Comparison of ENCODE assay signal across 8 mouse cellular contexts in genomic region chr5:142998171-142998570, GRCm38 (mm10). TPM values are rescaled to one million over a fixed set of nuclear protein-coding genes. Genes with fewer than 3 reads are reported as not detected.
DNase-seq lines count a peak whose midpoint lies in the region; ATAC-seq and TF ChIP-seq lines count a peak whose summit lies in the region.

No protein-coding gene starts in this region.

- H3K27ac ChIP-seq in lung, embryonic 16.5 days (ENCODE audit: low read length) = peak overlapping the region; percentile 19
- H3K27ac ChIP-seq in heart, embryonic 10.5 days = peak overlapping the region; percentile 77
- peak overlapping the region; percentile 58 for H3K27ac ChIP-seq in kidney, adult 2 months (ENCODE audit: insufficient read depth, low read depth, low read length)

- DNase-seq in lung, postnatal 14 days = no peak
- no peak for DNase-seq in heart, embryonic 10.5 days (ENCODE audit: low spot score)
- DNase-seq in kidney, adult 2 months = peak; percentile 74
- DNase-seq in lung, postnatal 10 days = peak; percentile 31
- DNase-seq in gastrocnemius, postnatal 14 days = no peak
- DNase-seq in frontal cortex, postnatal 14 days (ENCODE audit: low spot score in 2 of 2) = no peak
- DNase-seq in cerebellum, adult 9-10 months = no peak

- TF ChIP-seq POLR2A in kidney, adult 2 months (IDR thresholded peaks at IDR 0.05; ENCODE audit: low read depth, low read length) = no peak

- H3K4me3 ChIP-seq in lung, embryonic 16.5 days (ENCODE audit: low read length) = no peak overlapping the region
- H3K4me3 ChIP-seq in heart, embryonic 10.5 days = no peak overlapping the region
- H3K4me3 ChIP-seq in kidney, adult 2 months (ENCODE audit: insufficient read depth, low read depth, low read length) = no peak overlapping the region

- WGBS in lung, embryonic 16.5 days = 40% methylated on average over 2 of the region's 2 CpGs
- 45% methylated on average over 2 of the region's 2 CpGs for WGBS in heart, embryonic 10.5 days
- WGBS in kidney, adult 2 months = 36% methylated on average over 2 of the region's 2 CpGs

- no peak overlapping the region for H3K4me2 ChIP-seq in lung, embryonic 16.5 days (ENCODE audit: low read depth, low read length)

- no peaks in the 10 kb centered on the region for H3K27me3 ChIP-seq in lung, embryonic 16.5 days (ENCODE audit: control insufficient read depth, insufficient read depth, low read depth, low read length)
- H3K27me3 ChIP-seq in heart, embryonic 10.5 days (ENCODE audit: insufficient read depth, poor library complexity, severe bottlenecking) = no peaks in the 10 kb centered on the region
- no peaks in the 10 kb centered on the region for H3K27me3 ChIP-seq in kidney, adult 2 months (replicated peaks; ENCODE audit: control insufficient read depth, insufficient read depth, low read length)

- no peak overlapping the region for H3K9ac ChIP-seq in lung, embryonic 16.5 days (ENCODE audit: low read length)

- TF ChIP-seq CTCF in kidney, adult 2 months (conservative IDR thresholded peaks at IDR 0.05; ENCODE audit: insufficient read depth, insufficient read length, low read depth, low read length) = no peak

- intact Hi-C loops in gastrocnemius, postnatal 14 days (cut with DNase I; ENCODE audit: low total_unique reads) = no loop called here

- H3K4me1 ChIP-seq in lung, embryonic 16.5 days (replicated peaks; ENCODE audit: control insufficient read depth, insufficient read depth, low read length) = peaks cover 19% of the 10 kb centered on the region
- peaks cover 56% of the 10 kb centered on the region for H3K4me1 ChIP-seq in heart, embryonic 10.5 days
- H3K4me1 ChIP-seq in kidney, adult 2 months (ENCODE audit: control insufficient read depth, insufficient read depth, low read length) = no peaks in the 10 kb centered on the region

- ATAC-seq in lung, embryonic 16.5 days (ENCODE audit: low read depth) = peak; percentile 55

- H3K9me3 ChIP-seq in lung, embryonic 16.5 days (ENCODE audit: control insufficient read depth, low read length) = no peaks in the 10 kb centered on the region
- H3K9me3 ChIP-seq in heart, embryonic 10.5 days = no peaks in the 10 kb centered on the region

- H3K36me3 ChIP-seq in lung, embryonic 16.5 days (ENCODE audit: control insufficient read depth, insufficient read depth, low read length) = 0 out of 2 replicates have a peak, but pooled peaks cover 4% of the 10 kb centered on the region
- peaks cover 20% of the 10 kb centered on the region for H3K36me3 ChIP-seq in heart, embryonic 10.5 days
- H3K36me3 ChIP-seq in kidney, adult 2 months (ENCODE audit: control insufficient read depth, insufficient read depth, low read length) = no peaks in the 10 kb centered on the region

RNA-seq across cellular contexts. Expression of gene Fscn1, which starts 38.0 kb away (rescaled TPM):
- polyA plus RNA-seq in lung, embryonic 16.5 days (2015; fragmentation: Nextera tagmentation; extraction: Ambion mirVana) = 181 and 222 TPM in 2 replicates
- polyA plus RNA-seq in heart, embryonic 10.5 days (2016; fragmentation: Nextera tagmentation; extraction: Ambion mirVana) = 254 and 329 TPM in 2 replicates
- 23.1 and 28.5 TPM in 2 replicates for polyA plus RNA-seq in kidney, adult 2 months (2012; rRNA removed)
- 10 to 100 TPM; 52.2 to 72.9 TPM for total RNA-seq in gastrocnemius, postnatal 14 days (2021)

Comparison
In these comparisons a context has a peak if more than half of its experiments do, and no peak if none do; other contexts are left out.
1. DNase-seq: peak in kidney, adult 2 months (single experiment) and lung, postnatal 10 days (single experiment); none in lung, postnatal 14 days (single experiment), heart, embryonic 10.5 days (single experiment), gastrocnemius, postnatal 14 days (single experiment), frontal cortex, postnatal 14 days (0 of 2) and cerebellum, adult 9-10 months (single experiment).
2. H3K27ac ChIP-seq: peak in every context shown above with its lines; median percentile 77 in heart, embryonic 10.5 days; 58 in kidney, adult 2 months; 19 in lung, embryonic 16.5 days.